ENCODE assay signal across 10 mouse cellular contexts in the genomic region with DNA sequence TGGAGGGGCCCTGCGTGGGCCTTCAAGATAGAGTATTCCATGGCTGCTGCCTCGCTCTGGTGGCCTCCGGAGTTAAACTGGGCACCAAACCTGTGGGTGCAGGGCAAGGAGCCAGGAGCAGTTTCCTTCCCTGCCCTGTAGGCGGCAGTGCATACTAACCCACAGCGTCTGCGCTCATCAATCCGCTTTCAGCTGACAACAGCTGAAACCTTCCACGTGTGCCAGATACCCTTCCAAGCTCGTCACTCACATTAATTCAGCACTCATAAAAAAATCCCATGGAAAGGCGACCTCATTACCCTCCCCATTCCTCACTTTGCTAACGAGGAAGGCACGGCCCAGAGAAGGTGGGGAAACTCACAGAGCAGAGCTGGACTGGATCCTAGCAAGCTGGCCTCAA. TPM values are rescaled to one million over a fixed set of nuclear protein-coding genes. Genes with fewer than 3 reads are reported as not detected.
DNase-seq lines count a peak whose midpoint lies in the region; ATAC-seq and TF ChIP-seq lines count a peak whose summit lies in the region.
"Had no signal": no experiment of that assay in that cellular context is flagged by ENCODE, and none has a peak within 500 bp of the region (broad histone marks: within the 10 kb centered on the region; RNA-seq: fewer than 3 reads in every experiment).

No protein-coding gene starts in this region.

- H3K36me3 ChIP-seq in intestine, embryonic 15.5 days = no peaks in the 10 kb centered on the region
- no peaks in the 10 kb centered on the region for H3K36me3 ChIP-seq in stomach, postnatal 0 days (ENCODE audit: control insufficient read depth, insufficient read depth, low read length)
- H3K36me3 ChIP-seq: embryonic facial prominence, embryonic 15.5 days had no signal

- H3K27me3 ChIP-seq in intestine, embryonic 15.5 days (replicated peaks) = no peaks in the 10 kb centered on the region
- H3K27me3 ChIP-seq in stomach, postnatal 0 days (ENCODE audit: control insufficient read depth, insufficient read depth, low read length) = no peaks in the 10 kb centered on the region
- H3K27me3 ChIP-seq: embryonic facial prominence, embryonic 15.5 days had no signal

- peaks cover 10% of the 10 kb centered on the region; the same call in 1 of the 2 replicates for H3K4me1 ChIP-seq in intestine, embryonic 15.5 days (replicated peaks)
- no peaks in the 10 kb centered on the region for H3K4me1 ChIP-seq in stomach, postnatal 0 days (replicated peaks; ENCODE audit: control insufficient read depth, insufficient read depth)

- peak; percentile 97 for TF ChIP-seq CTCF in stomach, postnatal 0 days (IDR thresholded peaks at IDR 0.05; ENCODE audit: low read depth)

- DNase-seq in spleen, adult 18-20 months = peak; percentile 18 to 63
- DNase-seq in spleen, adult 12 weeks (ENCODE audit: low spot score) = no peak
- peak; percentile 79 to 92 for DNase-seq in cerebellum, adult 18-20 months
- DNase-seq in forelimb bud, embryonic 11.5 days (ENCODE audit: low read depth, low spot score) = peak; percentile 54
- peak; percentile 73 to 76 for DNase-seq in left cerebral cortex, postnatal 14 days (ENCODE audit: low spot score in 2 of 2)
- peak; percentile 81 for DNase-seq in stomach, postnatal 0 days (ENCODE audit: low spot score)

- H3K4me2 ChIP-seq in intestine, embryonic 15.5 days (replicated peaks) = no peak overlapping the region
- no peak overlapping the region for H3K4me2 ChIP-seq in stomach, postnatal 0 days (replicated peaks; ENCODE audit: low read depth)
- H3K4me2 ChIP-seq: embryonic facial prominence, embryonic 15.5 days had no signal

- WGBS in intestine, embryonic 15.5 days = 7% methylated on average over 12 of the region's 12 CpGs
- 13% methylated on average over 12 of the region's 12 CpGs for WGBS in stomach, postnatal 0 days

- intact Hi-C loops in left cerebral cortex, postnatal 14 days (cut with DNase I) = loop anchor here (5.0 kb wide), 2 partner anchors 49 to 139 kb away; a partner anchor contains a TSS

- TF ChIP-seq EP300 in stomach, postnatal 0 days (optimal IDR thresholded peaks at IDR 0.05) = no peak

- H3K9ac ChIP-seq in intestine, embryonic 15.5 days = no peak overlapping the region
- no peak overlapping the region for H3K9ac ChIP-seq in stomach, postnatal 0 days (ENCODE audit: low read length)
- H3K9ac ChIP-seq: embryonic facial prominence, embryonic 15.5 days had no signal

- ATAC-seq in intestine, embryonic 15.5 days = peak; percentile 54; the same call in 1 of the 2 replicates
- ATAC-seq in monocyte, adult 5-6 weeks (replicated peaks; ENCODE audit: insufficient number of reproducible peaks, low FRiP score, low TSS enrichment, poor library complexity, severe bottlenecking) = peak; percentile 45; the same call in 1 of the 2 replicates
- peak; percentile 24 for ATAC-seq in stomach, postnatal 0 days (ENCODE audit: low FRiP score, low TSS enrichment)

- no peaks in the 10 kb centered on the region for H3K9me3 ChIP-seq in intestine, embryonic 15.5 days
- no peaks in the 10 kb centered on the region for H3K9me3 ChIP-seq in stomach, postnatal 0 days (ENCODE audit: control insufficient read depth, low read length)
- H3K9me3 ChIP-seq: embryonic facial prominence, embryonic 15.5 days had no signal

- H3K27ac ChIP-seq in intestine, embryonic 15.5 days = no peak overlapping the region
- no peak overlapping the region for H3K27ac ChIP-seq in stomach, postnatal 0 days (replicated peaks)
- H3K27ac ChIP-seq: embryonic facial prominence, embryonic 15.5 days had no signal

- no peak overlapping the region for H3K4me3 ChIP-seq in intestine, embryonic 15.5 days (replicated peaks)
- H3K4me3 ChIP-seq in stomach, postnatal 0 days (ENCODE audit: low read depth, low read length) = no peak overlapping the region
- H3K4me3 ChIP-seq: embryonic facial prominence, embryonic 15.5 days had no signal

RNA-seq across cellular contexts. Expression of a gene that starts 21.2 kb away (rescaled TPM):
- polyA plus RNA-seq in intestine, embryonic 15.5 days (2015; fragmentation: Nextera tagmentation; extraction: Ambion mirVana) = 2.5 and 2.6 TPM in 2 replicates
- total RNA-seq in left cerebral cortex, postnatal 14 days (2021) = 1 to 10 TPM; 3.8 to 4.8 TPM
- not detected in 3 replicates for total RNA-seq in monocyte, adult 5-6 weeks (2017)
- polyA plus RNA-seq in stomach, postnatal 0 days (2015; fragmentation: Nextera tagmentation; extraction: Ambion mirVana) = 1.7 TPM in 2 replicates

RNA-seq across cellular contexts. Expression of a gene that starts 50.0 kb away (rescaled TPM):
- not detected in 2 replicates for polyA plus RNA-seq in intestine, embryonic 15.5 days (2015; fragmentation: Nextera tagmentation; extraction: Ambion mirVana)
- total RNA-seq in left cerebral cortex, postnatal 14 days (2021) = not detected
- not detected in 3 replicates for total RNA-seq in monocyte, adult 5-6 weeks (2017)
- polyA plus RNA-seq in stomach, postnatal 0 days (2015; fragmentation: Nextera tagmentation; extraction: Ambion mirVana) = not detected in 2 replicates
- polyA plus RNA-seq: embryonic facial prominence, embryonic 15.5 days; stomach, embryonic 14.5 days had no signal
